In genomic region chr2:128387851-128388471, GRCm38 (mm10) we compare ENCODE assay signal across 1 mouse cellular context.
TF ChIP-seq lines count a peak whose summit lies in the region.

No protein-coding gene starts in this region.

TF ChIP-seq in MEL, 35 proteins besides CTCF, POLR2A, EP300 and RAD21 (continued from another document):
- TF ChIP-seq KAT2A (conservative IDR thresholded peaks at IDR 0.05; ENCODE audit: low read depth, low read length): no peak
- TF ChIP-seq TAL1 (IDR thresholded peaks at IDR 0.05; ENCODE audit: low read length): no peak; the same call in 1 of the 2 replicates
